Mouse (Mus musculus) spleen, postnatal 10 days (tissue): ENCODE measurements around the gene Snhg11.
A peak's percentile ranks its signal among the peaks of the same experiment; 100 is the strongest.
"Not testable (repeated sequence)": the region's sequence is repeated elsewhere in the genome, so short reads cannot be mapped to it uniquely, and the experiment has no call there.

Source experiments
- DNase-seq, 2 experiments: peaks; one replicate each; pipeline ENCODE4 v3.0.0; 2021 to 2022; ENCODE audit warnings: low spot score in 2 of 2

The Snhg11 gene

DNA sequence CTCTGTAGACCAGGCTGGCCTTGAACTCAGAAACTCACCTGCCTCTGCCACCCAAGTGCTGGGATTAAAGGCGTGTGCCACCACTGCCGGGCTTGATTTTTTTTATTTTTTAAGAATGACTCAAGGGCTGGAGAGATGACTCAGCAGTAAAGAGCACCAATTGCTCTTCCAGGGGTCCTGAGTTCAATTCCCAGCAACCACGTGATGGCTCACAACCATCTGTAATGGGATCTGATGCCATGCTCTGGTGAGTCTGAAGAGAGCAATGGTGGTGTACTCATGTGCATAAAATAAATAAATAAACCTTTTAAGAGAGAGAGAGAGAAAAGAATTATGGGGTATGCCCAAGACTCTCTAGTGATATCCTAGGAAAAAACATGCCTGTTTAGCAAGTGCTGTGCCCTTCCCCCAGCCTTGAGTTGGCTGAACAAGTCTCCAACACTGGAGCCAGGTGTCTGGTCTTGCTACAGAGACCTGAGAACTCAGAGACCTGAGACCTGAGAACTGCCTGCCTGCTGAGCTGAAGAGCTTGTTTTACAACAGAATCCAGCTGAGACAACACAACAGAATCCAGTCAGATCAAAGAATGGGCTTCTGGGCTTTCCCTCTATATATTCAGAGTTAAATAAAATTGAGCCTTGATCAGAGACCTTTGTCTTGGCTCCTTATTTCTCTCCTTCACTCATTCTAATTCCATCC, 5.8 kb upstream of the Snhg11 start:
- DNase-seq: no peak

DNA sequence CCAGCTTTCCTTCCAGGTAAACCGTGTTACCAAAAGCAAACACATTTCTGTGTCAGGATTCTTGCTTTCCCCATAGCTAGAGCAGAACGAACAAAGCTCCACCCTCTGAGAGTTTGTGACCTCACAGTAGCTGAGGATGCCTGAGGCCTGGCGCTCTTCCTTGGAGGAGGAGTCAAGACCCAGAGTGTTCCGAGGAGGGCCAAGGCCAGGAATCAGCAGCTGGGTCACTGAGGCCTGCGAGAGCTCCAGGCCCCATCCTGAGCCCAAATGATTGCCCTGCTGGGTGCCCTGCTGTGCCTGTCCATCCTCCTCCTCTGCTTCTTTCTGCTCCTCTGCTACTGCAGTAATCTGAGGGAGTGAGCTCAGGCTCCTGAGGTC, 5.3 kb upstream of the Snhg11 start:
- no peak for DNase-seq

DNA sequence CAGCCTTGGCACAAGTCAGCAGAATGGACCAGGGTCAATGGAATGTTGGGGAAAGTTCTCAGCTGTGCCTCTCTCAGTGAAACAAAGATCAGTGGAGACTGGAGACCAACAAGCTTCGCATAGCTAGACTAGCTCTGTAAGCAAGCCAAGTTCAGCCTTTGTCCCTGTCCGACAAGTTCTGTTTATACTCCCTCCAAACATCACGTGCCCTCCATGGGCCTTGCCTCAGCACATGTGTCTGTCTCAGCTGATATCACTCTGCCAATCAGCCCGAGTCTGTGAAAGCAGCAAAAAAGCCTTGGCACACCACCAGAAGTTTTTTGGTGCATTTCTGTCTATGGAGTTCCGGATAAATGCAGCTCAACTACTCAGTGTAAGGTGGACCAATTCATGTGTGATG, 2.4 kb upstream of the Snhg11 start:
- DNase-seq: peak in 1 of 2 experiments; percentile 46

DNA sequence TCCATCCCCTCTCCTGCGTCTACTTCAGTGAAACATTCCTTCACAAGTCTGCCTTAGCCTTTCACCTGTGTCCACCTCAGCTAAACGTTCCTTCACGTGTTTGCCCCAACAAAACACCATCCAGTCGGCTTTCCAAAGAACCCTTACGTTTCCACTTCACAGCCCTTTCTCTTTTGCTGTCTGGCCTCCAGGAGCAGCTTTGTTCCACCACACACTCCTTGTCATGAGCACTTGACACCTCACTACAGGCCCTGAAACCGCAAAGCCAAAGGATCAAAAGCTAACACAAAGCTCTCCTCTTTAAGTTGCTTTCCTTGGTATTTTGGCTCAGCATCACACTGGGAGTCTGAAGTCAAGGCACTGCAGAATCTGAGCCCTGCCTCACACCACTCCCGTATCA, 1.9 kb upstream of the Snhg11 start:
- DNase-seq: no peak

DNA sequence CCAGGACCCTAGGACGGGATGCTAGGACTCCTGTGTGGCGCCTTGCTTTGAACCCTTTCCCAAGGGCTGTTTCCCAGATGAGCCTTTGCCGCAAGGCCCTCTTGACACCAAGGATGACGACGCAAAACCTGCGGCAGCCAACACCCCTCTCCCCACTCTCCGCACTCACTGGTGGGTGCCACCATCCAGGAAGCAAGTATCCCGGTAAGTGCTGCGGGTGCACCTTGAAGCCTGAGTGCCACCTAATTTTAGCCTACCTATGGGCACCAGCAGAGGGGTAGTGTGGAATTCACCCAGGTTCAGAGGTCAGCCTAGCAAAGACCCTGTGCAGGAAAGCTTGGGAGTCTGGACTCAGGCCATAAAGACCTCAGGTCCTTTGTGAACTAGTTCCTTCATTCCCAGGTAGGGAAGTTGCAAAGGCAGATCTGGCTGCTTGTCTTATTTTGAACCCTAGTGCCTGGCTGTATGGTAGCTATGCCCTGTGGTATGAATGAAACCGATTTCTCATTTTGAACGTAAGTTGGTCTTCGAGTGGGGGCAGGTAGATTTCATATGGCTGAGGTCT, 767 bp downstream of the Snhg11 start:
- DNase-seq: no peak

DNA sequence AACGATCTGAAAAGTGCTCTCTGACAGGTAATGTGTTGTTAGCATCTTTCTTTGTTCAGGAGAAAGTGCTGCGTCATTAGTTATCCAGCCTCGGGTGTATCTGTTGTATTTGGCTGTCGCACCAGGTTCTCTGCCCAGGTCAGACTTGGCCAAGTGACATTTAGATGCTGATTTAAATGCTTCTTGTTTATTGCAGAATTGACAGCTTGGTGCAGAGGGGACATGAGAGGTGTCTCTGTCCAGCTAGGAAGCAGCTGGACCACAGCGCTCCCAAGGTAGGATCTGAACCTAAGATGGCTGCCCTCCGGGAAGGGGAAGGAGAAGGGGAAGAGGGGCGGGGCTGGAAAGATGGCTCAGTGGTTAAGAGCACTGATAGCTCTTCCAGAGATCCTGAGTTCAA, 1.4 kb downstream of the Snhg11 start:
- DNase-seq: no peak

DNA sequence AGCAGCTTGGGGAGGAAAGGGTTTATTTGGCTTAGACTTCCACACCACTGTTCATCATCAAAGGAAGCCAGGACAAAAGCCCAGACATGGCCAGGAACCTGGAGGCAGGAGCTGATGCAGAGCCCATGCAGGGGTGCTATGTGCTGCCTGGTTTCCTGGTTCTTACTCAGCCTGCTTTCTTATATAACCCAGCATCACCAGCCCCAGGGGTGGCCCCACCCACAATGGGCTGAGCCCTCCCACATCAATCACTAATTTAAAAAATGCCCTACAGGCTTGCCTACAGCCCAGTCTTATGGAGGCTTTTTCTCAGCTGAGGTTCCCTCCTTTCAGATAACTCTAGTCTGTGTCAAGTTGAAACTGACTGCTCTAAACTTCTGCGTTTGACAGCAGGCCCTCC, 2.4 kb downstream of the Snhg11 start:
- DNase-seq: no peak

DNA sequence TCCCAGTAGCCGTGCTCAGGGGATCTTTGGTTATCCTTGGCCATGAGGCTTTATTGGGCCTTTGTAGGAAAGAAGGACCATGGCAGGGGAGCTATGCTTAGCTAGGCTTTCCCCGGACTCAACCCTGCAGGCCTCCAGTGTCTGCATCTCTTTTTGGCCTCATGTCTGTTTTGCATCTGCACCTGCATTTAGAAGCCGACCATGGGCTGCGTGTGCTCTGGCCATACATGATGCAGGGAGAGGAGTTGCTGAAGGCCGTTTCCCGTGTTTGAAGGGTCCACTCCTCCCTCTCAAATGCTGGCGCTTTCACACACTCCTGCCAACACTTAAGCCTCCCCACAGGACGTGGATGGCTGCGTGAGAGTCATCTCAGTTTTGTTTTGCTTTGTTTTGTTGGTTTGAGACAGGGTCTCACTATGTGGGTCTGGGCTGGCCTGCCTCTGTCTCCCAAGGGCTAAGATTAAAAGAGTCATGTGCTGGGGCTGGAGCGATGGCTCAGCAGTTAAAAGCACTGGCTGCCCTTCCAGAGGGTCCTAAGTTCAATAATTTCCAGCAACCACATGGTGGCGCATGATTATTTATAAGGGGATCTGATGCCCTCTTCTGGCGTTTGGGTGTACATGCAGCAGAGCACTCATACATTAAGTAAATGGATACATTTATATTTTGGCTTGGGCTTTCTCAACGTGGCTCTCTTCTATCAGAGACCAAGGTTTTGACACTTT, 4.1 kb downstream of the Snhg11 start:
- DNase-seq: peak in 1 of 2 experiments; percentile 63

DNA sequence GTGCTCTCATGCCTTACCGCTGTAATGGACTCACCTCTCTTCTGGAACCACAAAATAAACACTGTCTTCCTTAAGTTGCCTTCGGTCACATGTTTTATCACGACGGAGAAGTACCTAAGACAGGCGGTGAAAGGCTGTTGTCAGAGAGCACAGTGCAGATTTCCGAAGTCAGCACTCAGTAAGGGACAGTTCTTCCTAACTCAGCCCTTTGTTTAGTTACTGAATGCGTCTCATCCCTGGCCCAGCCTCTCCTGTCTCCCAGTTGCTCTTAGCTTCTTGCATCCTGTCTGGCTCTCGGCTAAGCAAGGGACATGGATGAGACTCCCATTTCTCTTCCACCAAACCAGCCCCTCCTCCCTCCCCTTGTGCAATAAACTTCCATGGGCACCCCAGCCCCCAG, 10.6 kb downstream of the Snhg11 start:
- no peak for DNase-seq

DNA sequence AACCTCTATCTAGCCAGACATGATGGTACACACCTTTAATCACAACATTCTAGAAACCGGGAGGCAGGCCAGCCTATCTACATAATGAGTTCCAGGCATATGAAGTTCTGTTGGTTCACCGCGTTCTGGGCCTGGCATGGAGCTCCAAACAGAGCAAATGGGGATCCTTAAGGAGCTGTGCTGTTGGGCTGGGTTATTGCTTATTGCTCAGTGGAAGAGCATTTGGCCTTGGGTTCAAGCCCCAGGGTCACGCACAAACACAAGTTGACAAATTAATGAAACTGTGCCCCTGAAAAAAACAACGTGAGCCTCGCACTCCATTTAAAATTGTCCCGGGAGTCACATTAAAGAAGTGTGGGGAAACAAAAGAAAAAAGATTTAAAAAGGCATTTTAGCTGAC, 14.0 kb downstream of the Snhg11 start:
- DNase-seq: no peak

DNA sequence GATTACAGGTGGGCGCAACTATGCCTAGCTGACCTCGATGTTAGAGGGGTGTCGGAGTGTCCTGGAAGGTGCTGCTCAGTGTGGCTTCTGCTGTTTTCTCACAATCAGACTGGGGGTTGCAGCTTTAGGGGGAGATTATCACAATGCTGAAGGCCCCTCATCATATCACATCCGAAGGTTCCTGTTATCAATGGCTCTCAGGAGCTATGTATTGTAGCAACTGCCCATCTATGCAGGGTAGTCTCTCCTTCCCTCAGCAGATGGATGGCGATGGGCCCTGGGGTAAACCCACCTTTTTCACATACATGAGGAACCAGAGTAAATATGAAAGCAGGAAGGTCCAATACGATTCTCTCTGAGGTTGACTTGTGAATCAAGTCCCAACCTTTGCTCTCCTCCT, 20.9 kb downstream of the Snhg11 start:
- no peak for DNase-seq

DNA sequence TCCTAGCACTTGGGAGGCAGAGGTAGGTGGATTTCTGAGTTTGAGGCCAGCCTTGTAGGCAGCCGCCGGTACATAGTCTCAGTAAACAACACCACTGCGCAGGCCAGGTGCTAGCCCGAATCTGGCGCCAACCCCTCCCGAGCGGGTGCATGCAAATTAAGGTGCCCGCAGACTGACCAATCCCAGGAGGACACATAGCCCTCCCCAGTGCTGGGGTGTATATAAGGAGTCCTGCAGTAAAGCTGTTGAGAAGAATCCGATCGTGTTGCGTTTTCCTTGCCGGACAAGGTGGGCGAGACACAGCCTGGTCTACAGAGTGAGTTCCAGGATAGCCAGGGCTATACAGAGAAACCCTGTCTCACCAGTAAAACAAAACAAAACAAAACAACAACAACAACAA, 21.7 kb downstream of the Snhg11 start:
- not testable (repeated sequence) for DNase-seq

DNA sequence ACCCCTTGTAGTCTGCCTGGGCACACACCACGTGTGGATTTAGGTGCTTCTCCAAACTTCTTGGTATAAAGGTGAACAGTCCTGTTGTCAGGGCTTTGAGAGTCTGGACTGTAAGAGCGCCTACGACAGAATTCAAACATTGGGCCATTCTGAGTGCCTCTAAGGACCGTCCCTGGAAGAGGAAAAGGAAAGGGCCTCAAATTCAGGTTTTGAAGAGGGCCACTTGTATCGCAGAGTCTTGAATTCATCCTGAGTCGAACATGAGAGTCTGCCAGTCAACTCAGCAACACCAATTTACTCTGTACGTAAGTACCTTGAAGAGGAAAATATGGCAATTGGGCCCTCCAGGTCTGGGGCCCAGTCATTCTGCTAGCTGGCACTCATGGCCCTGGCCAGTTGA, 27.5 kb downstream of the Snhg11 start:
- DNase-seq: no peak

DNA sequence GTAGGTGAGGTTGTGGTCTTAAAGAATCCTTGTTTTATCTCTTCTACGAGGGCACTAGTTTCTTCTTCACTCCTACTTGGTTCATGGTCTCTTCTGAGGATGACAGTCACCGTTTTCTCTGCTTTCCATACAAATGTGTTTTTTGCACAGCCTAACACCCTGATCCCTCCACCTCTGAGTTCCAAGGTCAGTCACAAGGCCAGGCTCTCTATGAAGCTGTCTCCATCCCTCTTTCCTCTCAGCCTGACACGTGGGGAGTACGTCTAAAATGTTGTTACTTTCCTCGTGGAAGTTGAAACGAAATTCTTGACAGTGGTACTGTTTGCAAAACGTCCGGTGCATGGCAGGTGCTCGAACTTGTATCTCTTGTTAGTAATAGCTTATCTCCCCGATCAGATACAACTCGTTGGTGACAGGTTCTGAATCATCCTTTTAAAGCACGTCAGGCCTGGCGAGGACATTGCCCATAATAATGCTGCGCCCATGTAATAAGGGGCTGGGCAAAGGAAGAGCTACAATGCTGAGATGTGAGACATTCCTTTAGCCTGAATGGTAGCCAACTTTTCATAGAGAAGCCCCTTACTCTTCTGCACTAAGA, 33.7 kb downstream of the Snhg11 start:
- DNase-seq: no peak

DNA sequence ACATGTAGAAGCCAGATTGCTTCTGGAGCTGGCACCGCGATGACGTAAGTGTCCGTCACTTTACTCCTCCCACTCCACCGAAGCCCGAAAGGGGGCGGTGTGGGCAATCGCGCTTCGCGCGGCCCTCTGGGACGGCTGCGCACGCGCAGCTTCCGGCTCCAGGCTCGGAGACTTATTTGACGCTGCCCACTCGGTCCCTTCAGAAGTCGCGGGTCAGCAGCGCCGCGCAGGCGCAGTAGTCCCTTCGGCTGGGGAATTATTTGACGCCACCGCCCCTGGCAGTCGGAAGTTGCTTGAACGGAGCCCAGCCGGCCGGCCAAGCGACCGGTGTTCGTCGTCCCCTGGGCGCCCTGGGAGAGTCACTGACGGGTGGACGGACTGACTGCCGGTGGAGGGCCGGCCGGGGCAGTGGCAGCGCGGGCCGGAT, 34.2 kb downstream of the Snhg11 start, which contains the start of gene Ralgapb:
Gene Ralgapb, plus strand, starts transcription at position 254 of the 427 bp plus-strand sequence.
- peak; percentile 98 to 99 for DNase-seq

DNA sequence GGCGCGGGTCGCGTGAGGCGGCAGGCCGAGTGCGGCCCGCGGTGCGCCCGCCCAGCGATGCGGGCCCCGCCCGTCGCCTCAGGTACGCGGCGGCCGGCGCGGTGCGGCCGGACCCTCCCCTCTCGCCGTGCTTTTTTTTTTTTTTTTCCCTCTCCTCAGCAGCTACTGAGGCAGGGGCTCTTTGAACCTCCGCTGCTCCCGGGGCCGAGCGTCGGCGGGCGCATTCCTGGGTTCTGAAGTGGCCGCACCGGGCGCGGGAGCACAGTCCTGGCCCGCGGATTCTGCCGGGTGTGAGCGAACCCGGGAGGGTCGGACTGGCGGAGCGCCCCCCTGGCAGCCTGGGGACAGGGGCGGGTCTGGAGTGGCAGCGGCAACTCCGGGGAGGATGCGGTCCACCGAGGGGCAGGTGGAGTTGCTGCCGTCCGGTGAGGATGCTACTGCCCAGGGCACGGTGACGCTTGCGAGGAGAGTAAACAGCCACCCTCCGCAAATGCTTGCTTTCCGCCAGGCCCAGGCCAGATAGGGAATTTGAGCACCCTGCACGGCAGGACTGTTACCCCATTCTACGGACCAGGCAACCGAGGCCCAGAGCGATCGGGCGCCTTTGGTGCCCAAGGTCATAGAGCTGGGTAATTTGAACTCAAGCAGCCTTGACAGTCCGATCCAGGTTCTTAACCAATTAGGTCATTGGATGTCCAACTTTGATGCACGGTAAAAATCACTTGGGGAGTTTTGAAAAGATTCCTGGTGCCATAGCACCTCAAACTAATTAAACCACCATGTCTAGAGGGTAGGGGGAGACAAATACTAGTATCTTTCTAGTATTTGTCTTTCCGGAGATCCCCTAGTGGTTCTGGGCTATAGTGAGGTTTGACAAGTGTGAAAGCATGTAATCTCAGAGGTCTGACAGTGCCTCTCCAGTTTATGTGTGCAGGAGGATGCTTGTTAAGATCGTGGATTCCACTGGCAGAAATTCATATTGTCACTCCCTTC, 34.9 kb downstream of the Snhg11 start:
- peak; percentile 62 to 68 for DNase-seq

DNA sequence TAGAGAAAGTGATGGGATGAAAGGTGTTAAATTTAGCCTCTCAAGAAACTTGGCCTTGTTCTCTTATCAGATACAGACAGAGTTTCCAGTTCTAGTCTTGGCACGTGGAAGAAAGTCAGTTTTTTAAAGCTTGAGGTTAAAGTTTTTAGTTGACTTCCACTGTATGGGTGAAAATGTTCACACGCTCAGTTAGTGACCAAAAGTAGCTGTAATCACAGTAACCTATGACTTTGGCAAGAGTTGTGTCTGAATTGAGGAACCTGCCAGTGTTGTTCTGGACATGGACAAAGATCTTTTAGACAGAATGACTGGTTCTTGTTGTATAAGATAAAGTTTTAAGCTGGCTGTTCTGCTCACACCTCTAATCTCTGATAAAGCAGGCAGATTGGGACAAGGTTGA, 37.8 kb downstream of the Snhg11 start:
- no peak for DNase-seq

DNA sequence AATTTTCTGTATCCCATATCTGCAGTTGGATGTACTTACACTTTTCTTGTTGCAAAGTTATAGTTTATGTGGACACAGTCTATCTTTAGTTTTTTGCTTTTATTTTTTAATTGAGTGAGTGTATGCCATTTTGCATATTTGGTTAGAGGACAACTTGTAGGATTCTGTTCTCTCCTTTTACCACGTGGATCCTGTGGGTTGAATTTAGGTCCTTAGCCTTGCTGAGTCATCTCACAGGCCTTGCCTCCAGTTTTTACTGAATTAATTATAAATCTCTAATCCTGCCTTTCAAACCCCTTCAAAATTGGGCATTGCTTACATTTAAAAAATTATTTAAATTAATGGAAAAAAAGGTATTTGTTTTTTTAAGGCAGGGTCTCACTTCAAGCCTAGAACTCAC, 40.4 kb downstream of the Snhg11 start:
- DNase-seq: no peak

DNA sequence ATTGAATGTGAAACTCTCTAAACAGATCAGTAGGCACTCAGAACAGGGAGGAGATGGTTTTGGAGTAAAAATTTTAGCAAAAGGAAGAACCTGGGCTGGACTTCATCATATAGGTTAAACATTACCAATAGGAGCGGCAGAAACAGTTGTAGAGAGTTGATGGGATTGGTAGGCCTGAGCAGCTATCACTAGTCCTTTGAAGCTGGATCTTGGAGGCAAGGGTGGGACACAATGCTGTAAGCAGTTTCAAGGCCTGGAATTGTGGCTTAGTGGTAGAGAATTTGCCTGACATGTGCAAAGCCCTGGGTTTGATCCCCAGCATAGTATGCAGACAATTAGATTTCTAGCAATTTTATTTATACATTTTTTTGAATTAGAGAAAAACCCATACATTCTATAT, 43.2 kb downstream of the Snhg11 start:
- DNase-seq: no peak
